Mouse (Mus musculus) lung, adult 2 months (tissue): Measurements from ENCODE around the gene Dnajc4.

Experiments used
- CTCF ChIP-seq: fragments of 200-500 bp; IDR thresholded peaks from 2 replicates; pipeline ENCODE4 v1.5.1; 2011; ENCODE audit warnings: mild to moderate bottlenecking, low read length, control low read depth; ENCODE audit not compliant: insufficient read depth
- POLR2A ChIP-seq: fragments of 200-500 bp; IDR thresholded peaks from 2 replicates; pipeline ENCODE4 v1.6.1; 2011; ENCODE audit warnings: low read depth, mild to moderate bottlenecking, control low read depth, low read length, borderline replicate concordance; ENCODE audit errors: extremely low read depth

DNA sequence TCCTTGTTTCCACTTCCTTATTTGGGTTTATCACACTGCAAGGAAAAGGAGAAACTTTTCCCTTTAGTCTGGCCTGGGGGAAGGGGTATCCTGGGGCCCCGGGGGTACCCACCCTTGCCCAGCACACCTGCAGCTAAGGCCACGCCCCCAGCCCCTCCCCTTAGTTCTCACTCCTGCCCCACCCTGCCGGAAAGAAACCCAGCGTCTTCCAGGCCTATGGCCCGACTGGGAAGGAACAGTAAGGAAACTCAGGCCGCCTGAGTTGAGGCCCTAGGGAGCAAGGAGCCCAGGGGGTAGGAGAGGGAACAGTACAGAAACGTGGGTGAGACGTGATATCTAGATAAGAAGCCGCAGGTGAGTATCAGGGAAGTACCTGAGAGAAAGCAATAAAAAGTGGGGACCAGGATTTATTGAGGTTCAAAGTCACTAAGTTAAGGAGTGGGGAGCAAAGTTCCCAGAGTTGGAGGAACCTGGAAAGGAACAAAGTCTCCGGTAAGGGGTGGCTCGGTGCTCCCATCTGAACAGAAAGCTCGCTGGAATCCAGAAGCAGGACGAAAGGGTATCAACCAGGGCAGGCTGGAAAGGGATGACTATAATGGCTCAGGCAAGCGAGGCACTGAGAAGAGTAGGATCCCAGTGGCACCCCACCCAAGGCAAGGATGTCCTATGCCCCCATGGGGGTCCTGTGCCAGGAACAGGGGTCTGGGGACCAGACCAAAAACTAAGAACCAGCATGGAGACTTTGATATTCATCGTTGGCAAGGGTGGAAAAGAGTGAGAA is 23.7 kb downstream of the Dnajc4 start:
- no peak for TF ChIP-seq CTCF
- TF ChIP-seq POLR2A = no peak
